Mouse (Mus musculus) C2C12 (cell line): Measurements from ENCODE around the gene Fam89b. TPM values are rescaled to one million over a fixed set of nuclear protein-coding genes. Genes with fewer than 3 reads are reported as not detected.

Experiments
- H3K27me3 ChIP-seq: one replicate; pipeline ENCODE4 v1.6.1; 2011; ENCODE audit not compliant: control insufficient read depth, insufficient read depth, insufficient read length
- H3K36me3 ChIP-seq: one replicate; pipeline ENCODE4 v1.6.1; 2011; ENCODE audit not compliant: control insufficient read depth, insufficient read depth
- H3K4me3 ChIP-seq: one replicate; pipeline ENCODE4 v1.5.1; 2011; ENCODE audit warnings: mild to moderate bottlenecking, control low read depth; ENCODE audit not compliant: poor library complexity, insufficient read depth, severe bottlenecking
- H3K79me2 ChIP-seq: one replicate; pipeline ENCODE4 v1.6.1; 2011; ENCODE audit not compliant: control insufficient read depth, insufficient read depth
- H3K79me3 ChIP-seq: one replicate; pipeline ENCODE4 v1.6.1; 2011; ENCODE audit warnings: low read depth, control low read depth
- H3ac ChIP-seq: one replicate; pipeline ENCODE3; 2011; ENCODE audit warnings: low read depth; ENCODE audit not compliant: control insufficient read depth, insufficient read length
- CEBPB ChIP-seq: IDR thresholded peaks from one replicate; pipeline ENCODE4 v1.6.1; 2011; ENCODE audit warnings: low read depth, mild to moderate bottlenecking, control low read depth, moderate library complexity
- CTCF ChIP-seq: IDR thresholded peaks from one replicate; pipeline ENCODE4 v1.5.1; 2011; ENCODE audit not compliant: control insufficient read depth, insufficient read depth, insufficient read length
- FOSL1 ChIP-seq: IDR thresholded peaks from one replicate; pipeline ENCODE4 v1.8.0; 2011; ENCODE audit warnings: mild to moderate bottlenecking, low read length; ENCODE audit not compliant: poor library complexity, insufficient read depth, severe bottlenecking
- MAX ChIP-seq: IDR thresholded peaks from one replicate; pipeline ENCODE4 v1.6.1; 2011; ENCODE audit warnings: mild to moderate bottlenecking, control low read depth
- MYOD1 ChIP-seq: IDR thresholded peaks from one replicate; pipeline ENCODE4 v1.6.1; 2011; ENCODE audit warnings: low read depth; ENCODE audit not compliant: control insufficient read depth, insufficient read length
- MYOG ChIP-seq: IDR thresholded peaks from one replicate; pipeline ENCODE4 v1.6.1; 2011; ENCODE audit not compliant: control insufficient read depth, insufficient read length; ENCODE audit errors: extremely low read depth
- USF1 ChIP-seq: IDR thresholded peaks from one replicate; pipeline ENCODE4 v1.6.1; 2011; ENCODE audit warnings: low read depth, mild to moderate bottlenecking, control low read depth, moderate library complexity
- polyA plus RNA-seq: library from polyadenylated mRNA; unstranded; fragments of >200 nt; fragmentation: generic; extraction: Trizol; gene quantifications from one replicate; pipeline ENCODE4 v1.2.1, GENCODE M21; 2012; ENCODE audit warnings: missing spikeins

Gene Fam89b
- polyA plus RNA-seq, 1 experiment: 129 TPM

DNA sequence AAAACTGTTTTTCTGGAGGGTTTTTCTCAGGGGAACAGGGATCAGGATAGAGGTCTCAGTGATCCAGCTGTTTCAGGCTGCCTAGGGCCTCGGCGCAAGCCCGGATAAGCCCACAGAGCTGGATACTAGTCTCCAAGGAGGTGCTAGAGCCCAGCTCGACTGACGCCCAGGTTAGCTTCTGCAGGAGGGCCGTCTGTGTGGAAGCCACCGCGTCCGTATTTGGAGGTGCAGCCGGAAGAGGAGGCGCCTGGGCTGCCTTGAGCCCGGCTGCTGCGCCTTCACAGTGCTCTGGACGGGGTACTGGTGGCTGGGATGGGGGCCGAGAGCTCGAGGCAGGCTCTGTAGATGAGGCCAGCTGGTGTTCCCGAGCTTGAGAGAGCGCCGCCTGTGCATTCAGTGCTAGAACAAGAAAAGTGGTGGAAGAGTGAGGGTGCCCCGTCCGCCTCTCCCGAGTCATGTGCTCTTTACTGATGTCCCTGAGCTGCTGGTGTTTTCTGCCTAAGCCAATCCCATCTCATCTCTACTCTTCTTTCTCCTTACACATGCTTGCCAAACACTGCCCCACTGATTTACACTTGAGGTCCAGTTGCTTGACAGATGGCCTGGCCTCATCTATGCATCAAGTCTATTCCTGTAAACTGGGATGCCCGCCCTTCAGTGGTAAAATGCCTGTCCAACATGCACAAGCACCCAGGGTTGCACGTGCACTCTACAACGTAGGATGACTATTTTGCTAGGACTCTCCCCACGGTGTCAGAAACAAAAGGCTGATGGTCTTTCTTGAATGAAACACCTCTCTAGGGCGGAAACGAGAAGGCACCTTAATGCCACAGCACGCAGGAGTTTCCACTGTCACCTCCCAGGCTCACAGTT lies 1.1 kb upstream of the Fam89b start:
- TF ChIP-seq CEBPB (no peak), CTCF (no peak), MYOG (no peak), MAX (no peak), MYOD1 (no peak), FOSL1 (no peak), USF1 (no peak)
- Histone ChIP-seq H3K27me3 (peaks cover 2% of the 10 kb centered on the region), H3K79me2 (peaks cover 61% of the 10 kb centered on the region), H3ac (peak overlapping the region; percentile 60), H3K79me3 (peaks cover 30% of the 10 kb centered on the region), H3K36me3 (peaks cover 10% of the 10 kb centered on the region), H3K4me3 (peak overlapping the region; percentile 92)

GRCm38 (mm10) chr19:5728631-5729443 lies 616 bp downstream of the Fam89b start:
- Histone ChIP-seq H3K27me3 (no peaks in the 10 kb centered on the region), H3ac (peak overlapping the region; percentile 99), H3K79me3 (peaks cover 37% of the 10 kb centered on the region), H3K4me3 (peak overlapping the region; percentile 85), H3K36me3 (peaks cover 10% of the 10 kb centered on the region), H3K79me2 (peaks cover 70% of the 10 kb centered on the region)
- TF ChIP-seq CEBPB: no peak
- TF ChIP-seq USF1: no peak
- no peak for TF ChIP-seq MAX
- no peak for TF ChIP-seq CTCF
- TF ChIP-seq MYOD1: no peak

- no peak for TF ChIP-seq CEBPB
- TF ChIP-seq CTCF: peak; percentile 71
- TF ChIP-seq MYOD1: no peak
- no peak for TF ChIP-seq MAX
- TF ChIP-seq USF1: no peak
- peaks cover 20% of the 10 kb centered on the region for H3K36me3 ChIP-seq
- no peaks in the 10 kb centered on the region for H3K27me3 ChIP-seq
- peaks cover 82% of the 10 kb centered on the region for H3K79me2 ChIP-seq
- peak overlapping the region; percentile 85 for H3K4me3 ChIP-seq
- peaks cover 48% of the 10 kb centered on the region for H3K79me3 ChIP-seq
- H3ac ChIP-seq: peak overlapping the region; percentile 35
Observed at GRCm38 (mm10) chr19:5727701-5728100, 1.8 kb downstream of the Fam89b start.

- TF ChIP-seq USF1 (no peak), MYOD1 (no peak), CEBPB (no peak), MAX (no peak), FOSL1 (no peak), MYOG (no peak), CTCF (no peak)
- H3K4me3 ChIP-seq: peak overlapping the region; percentile 85
Observed at GRCm38 (mm10) chr19:5726961-5727578, 2.4 kb downstream of the Fam89b start.

DNA sequence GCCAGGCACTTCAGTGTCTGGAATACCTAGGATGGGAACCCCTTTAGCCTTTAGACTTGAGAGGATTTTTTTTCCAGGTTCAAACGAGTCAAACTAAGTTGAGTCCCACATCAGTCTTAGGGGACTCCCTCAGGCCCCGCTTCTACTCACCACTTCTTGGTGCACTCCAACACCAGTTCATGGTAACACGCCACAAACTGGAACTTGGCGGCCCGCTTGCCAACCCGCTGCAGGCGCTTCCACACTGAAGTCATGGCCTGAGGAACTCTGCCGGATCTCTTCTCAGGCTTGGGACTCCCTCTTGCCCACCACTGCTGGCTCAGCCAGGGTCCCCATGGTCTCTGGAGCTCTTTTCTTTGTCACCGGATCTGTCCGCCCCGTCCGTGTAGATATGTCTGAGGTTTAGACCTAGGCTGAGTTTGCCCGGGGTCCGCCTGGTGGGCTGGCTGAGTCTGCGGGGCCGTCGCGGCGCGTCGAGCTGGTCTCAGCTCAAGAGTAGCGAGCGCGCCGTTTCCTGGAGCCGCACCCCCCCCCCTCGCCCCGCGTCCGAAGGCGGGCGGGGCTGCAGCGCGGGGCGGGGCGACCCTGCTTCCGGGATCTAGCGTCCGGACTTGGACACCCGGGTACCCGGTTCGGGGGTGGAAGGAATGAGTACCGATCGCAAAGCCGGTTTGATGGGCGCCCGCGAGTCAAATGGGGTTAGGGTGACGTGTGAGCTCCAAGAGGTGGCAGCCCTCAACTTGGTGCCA lies 3.5 kb downstream of the Fam89b start, which contains the start of gene Ehbp1l1:
TSS of gene Ehbp1l1 (minus strand) at position 551 of the 749 bp plus-strand sequence.
- peaks cover 48% of the 10 kb centered on the region for H3K79me3 ChIP-seq
- peaks cover 84% of the 10 kb centered on the region for H3K79me2 ChIP-seq
- no peaks in the 10 kb centered on the region for H3K27me3 ChIP-seq
- peak within 1 kb of the TSS; percentile 85 for H3K4me3 ChIP-seq
- H3ac ChIP-seq: peak within 1 kb of the TSS; percentile 76
- no peak for TF ChIP-seq MYOG
- no peak for TF ChIP-seq CTCF
- TF ChIP-seq FOSL1: no peak
- TF ChIP-seq MAX: no peak
- no peak for TF ChIP-seq CEBPB
- no peak for TF ChIP-seq MYOD1
- H3K36me3 ChIP-seq: peaks cover 36% of the 10 kb centered on the region

More at GRCm38 (mm10) chr19:5726961-5727578, 2.4 kb downstream of the Fam89b start:
- Histone ChIP-seq H3ac (peak overlapping the region; percentile 35), H3K36me3 (peaks cover 26% of the 10 kb centered on the region), H3K79me3 (peaks cover 51% of the 10 kb centered on the region), H3K79me2 (peaks cover 88% of the 10 kb centered on the region), H3K27me3 (no peaks in the 10 kb centered on the region)
